Mouse (Mus musculus): ENCODE results near the gene Pm20d2. TPM values are rescaled to one million over a fixed set of nuclear protein-coding genes. Genes with fewer than 3 reads are reported as not detected.

Pm20d2 gene
- polyA plus RNA-seq, 1 experiment from 2014 or later, result 1.6 TPM

- Histone ChIP-seq H3K4me3 (peak overlapping the region; percentile 74), H3K27ac (replicated peaks) (peak overlapping the region; percentile 89), H3K27me3 (replicated peaks) (peaks cover 10% of the 10 kb centered on the region; the same call in 1 of the 2 replicates), H3K9me3 (no peaks in the 10 kb centered on the region), H3K4me2 (peak overlapping the region; percentile 92), H3K9ac (peak overlapping the region; percentile 85), H3K36me3 (no peaks in the 10 kb centered on the region), H3K4me1 (peaks cover 8% of the 10 kb centered on the region)
- under 1% methylated on average over 122 of the region's 123 CpGs for WGBS
- ATAC-seq (ENCODE audit: extremely low read depth, insufficient number of reproducible peaks, low FRiP score, low TSS enrichment), result peak; percentile 77
Measured at GRCm38 (mm10) chr4:33188781-33189734, 479 bp downstream of the Pm20d2 start.

GRCm38 (mm10) chr4:33188164-33188563, 1.4 kb downstream of the Pm20d2 start:
- H3K36me3 ChIP-seq, result peaks cover 4% of the 10 kb centered on the region; the same call in 1 of the 2 replicates
- H3K9ac ChIP-seq, result peak overlapping the region; percentile 85
- WGBS, result 14% methylated on average over 9 of the region's 9 CpGs

GRCm38 (mm10) chr4:33183477-33183876, 6.1 kb downstream of the Pm20d2 start:
- Histone ChIP-seq H3K9me3 (no peaks in the 10 kb centered on the region), H3K36me3 (peaks cover 8% of the 10 kb centered on the region), H3K9ac (no peak overlapping the region), H3K27me3 (replicated peaks) (peaks cover 10% of the 10 kb centered on the region; the same call in 1 of the 2 replicates), H3K4me3 (no peak overlapping the region), H3K27ac (replicated peaks) (no peak overlapping the region), H3K4me2 (no peak overlapping the region), H3K4me1 (peaks cover 8% of the 10 kb centered on the region)
- WGBS, result 84% methylated on average over 5 of the region's 5 CpGs
- ATAC-seq (ENCODE audit: extremely low read depth, insufficient number of reproducible peaks, low FRiP score, low TSS enrichment), result no peak

More at GRCm38 (mm10) chr4:33188164-33188563, 1.4 kb downstream of the Pm20d2 start:
- peak overlapping the region; percentile 89 for H3K27ac ChIP-seq (replicated peaks)
- no peak for ATAC-seq (ENCODE audit: extremely low read depth, insufficient number of reproducible peaks, low FRiP score, low TSS enrichment)
- H3K4me1 ChIP-seq, result peaks cover 8% of the 10 kb centered on the region
- peak overlapping the region; percentile 92 for H3K4me2 ChIP-seq
- peak overlapping the region; percentile 74 for H3K4me3 ChIP-seq
- H3K9me3 ChIP-seq, result no peaks in the 10 kb centered on the region
- H3K27me3 ChIP-seq (replicated peaks), result peaks cover 10% of the 10 kb centered on the region; the same call in 1 of the 2 replicates

- H3K27ac ChIP-seq (replicated peaks), result no peak overlapping the region
- no peak for ATAC-seq (ENCODE audit: extremely low read depth, insufficient number of reproducible peaks, low FRiP score, low TSS enrichment)
- no peaks in the 10 kb centered on the region for H3K4me1 ChIP-seq
- no peak overlapping the region for H3K9ac ChIP-seq
- no peaks in the 10 kb centered on the region for H3K36me3 ChIP-seq
- no peak overlapping the region for H3K4me2 ChIP-seq
- WGBS, result 79% methylated on average over 26 of the region's 26 CpGs
- no peaks in the 10 kb centered on the region for H3K9me3 ChIP-seq
- H3K27me3 ChIP-seq (replicated peaks), result 0 out of 2 replicates have a peak, but pooled peaks cover 2% of the 10 kb centered on the region
- H3K4me3 ChIP-seq, result no peak overlapping the region
Measured at GRCm38 (mm10) chr4:33152087-33153038, 37.2 kb downstream of the Pm20d2 start.

- no peak overlapping the region for H3K4me2 ChIP-seq
- H3K4me1 ChIP-seq, result 0 out of 2 replicates have a peak, but pooled peaks cover 4% of the 10 kb centered on the region
- ATAC-seq (ENCODE audit: extremely low read depth, insufficient number of reproducible peaks, low FRiP score, low TSS enrichment), result no peak
- no peaks in the 10 kb centered on the region for H3K9me3 ChIP-seq
- H3K27ac ChIP-seq (replicated peaks), result no peak overlapping the region
- no peak overlapping the region for H3K4me3 ChIP-seq
- no peaks in the 10 kb centered on the region for H3K36me3 ChIP-seq
- no peak overlapping the region for H3K9ac ChIP-seq
- peaks cover 25% of the 10 kb centered on the region for H3K27me3 ChIP-seq (replicated peaks)
- WGBS, result 68% methylated on average over 7 of the region's 7 CpGs
Measured at GRCm38 (mm10) chr4:33149150-33149549, 40.4 kb downstream of the Pm20d2 start.

- Histone ChIP-seq H3K27me3 (replicated peaks) (peaks cover 25% of the 10 kb centered on the region), H3K4me1 (0 out of 2 replicates have a peak, but pooled peaks cover 4% of the 10 kb centered on the region), H3K4me2 (no peak overlapping the region), H3K9me3 (no peaks in the 10 kb centered on the region), H3K4me3 (no peak overlapping the region), H3K9ac (no peak overlapping the region), H3K36me3 (no peaks in the 10 kb centered on the region), H3K27ac (replicated peaks) (no peak overlapping the region)
- 6% methylated on average over 2 of the region's 2 CpGs for WGBS
- no peak for ATAC-seq (ENCODE audit: extremely low read depth, insufficient number of reproducible peaks, low FRiP score, low TSS enrichment)
Measured at GRCm38 (mm10) chr4:33147825-33148224, 41.7 kb downstream of the Pm20d2 start.

- no peak for ATAC-seq (ENCODE audit: extremely low read depth, insufficient number of reproducible peaks, low FRiP score, low TSS enrichment)
- H3K4me3 ChIP-seq, result peak overlapping the region; percentile 26
- H3K4me1 ChIP-seq, result 0 out of 2 replicates have a peak, but pooled peaks cover 4% of the 10 kb centered on the region
- H3K27me3 ChIP-seq (replicated peaks), result peaks cover 25% of the 10 kb centered on the region
- H3K27ac ChIP-seq (replicated peaks), result no peak overlapping the region
- H3K36me3 ChIP-seq, result no peaks in the 10 kb centered on the region
- H3K9me3 ChIP-seq, result no peaks in the 10 kb centered on the region
- 35% methylated on average over 20 of the region's 20 CpGs for WGBS
- peak overlapping the region; percentile 60 for H3K4me2 ChIP-seq
- 0 out of 2 replicates have a peak overlapping the region, but pooled peaks have one; percentile 48 for H3K9ac ChIP-seq
Measured at GRCm38 (mm10) chr4:33146679-33147291, 42.8 kb downstream of the Pm20d2 start.

- no peak for ATAC-seq (ENCODE audit: extremely low read depth, insufficient number of reproducible peaks, low FRiP score, low TSS enrichment)
- 69% methylated on average over 11 of the region's 11 CpGs for WGBS
Measured at GRCm38 (mm10) chr4:33132221-33132620, 57.3 kb downstream of the Pm20d2 start, which contains the start of gene Gabrr1. Gene Gabrr1 (plus strand): TSS chr4:33132521.

GRCm38 (mm10) chr4:33125409-33126084, 64.0 kb downstream of the Pm20d2 start:
- peak overlapping the region; percentile 32 for H3K4me2 ChIP-seq
- H3K4me3 ChIP-seq, result no peak overlapping the region
- WGBS, result 34% methylated on average over 10 of the region's 10 CpGs

More at GRCm38 (mm10) chr4:33132221-33132620, 57.3 kb downstream of the Pm20d2 start, which contains the start of gene Gabrr1:
- Histone ChIP-seq H3K4me2 (no peak within 1 kb of the TSS), H3K4me1 (no peaks in the 10 kb centered on the region), H3K27ac (replicated peaks) (no peak within 1 kb of the TSS), H3K9me3 (no peaks in the 10 kb centered on the region), H3K27me3 (replicated peaks) (no peaks in the 10 kb centered on the region), H3K4me3 (no peak within 1 kb of the TSS), H3K9ac (no peak within 1 kb of the TSS), H3K36me3 (no peaks in the 10 kb centered on the region)

GRCm38 (mm10) chr4:33124493-33124892, 65.0 kb downstream of the Pm20d2 start:
- 73% methylated on average over 6 of the region's 6 CpGs for WGBS
- no peak overlapping the region for H3K4me2 ChIP-seq
- H3K4me3 ChIP-seq, result no peak overlapping the region
- H3K4me1 ChIP-seq, result peaks cover 10% of the 10 kb centered on the region
- H3K9ac ChIP-seq, result no peak overlapping the region
- no peaks in the 10 kb centered on the region for H3K9me3 ChIP-seq
- no peak overlapping the region for H3K27ac ChIP-seq (replicated peaks)
- H3K27me3 ChIP-seq (replicated peaks), result no peaks in the 10 kb centered on the region
- no peaks in the 10 kb centered on the region for H3K36me3 ChIP-seq
- no peak for ATAC-seq (ENCODE audit: extremely low read depth, insufficient number of reproducible peaks, low FRiP score, low TSS enrichment)

More at GRCm38 (mm10) chr4:33125409-33126084, 64.0 kb downstream of the Pm20d2 start:
- H3K9me3 ChIP-seq, result no peaks in the 10 kb centered on the region
- no peaks in the 10 kb centered on the region for H3K36me3 ChIP-seq
- H3K27me3 ChIP-seq (replicated peaks), result no peaks in the 10 kb centered on the region
- no peak overlapping the region for H3K9ac ChIP-seq
- peak overlapping the region; percentile 51 for H3K27ac ChIP-seq (replicated peaks)
- ATAC-seq (ENCODE audit: extremely low read depth, insufficient number of reproducible peaks, low FRiP score, low TSS enrichment), result no peak
- peaks cover 10% of the 10 kb centered on the region for H3K4me1 ChIP-seq

Measured in heart, embryonic 13.5 days (tissue).